Mouse (Mus musculus): ENCODE results near the gene Mex3b. TPM values are rescaled to one million over a fixed set of nuclear protein-coding genes. Genes with fewer than 3 reads are reported as not detected.
A peak's percentile ranks its signal among the peaks of the same experiment; 100 is the strongest.

Gene Mex3b
- total and polyA plus RNA-seq, 3 experiments: 0.59 to 2.5 (median 2.1) TPM

DNA sequence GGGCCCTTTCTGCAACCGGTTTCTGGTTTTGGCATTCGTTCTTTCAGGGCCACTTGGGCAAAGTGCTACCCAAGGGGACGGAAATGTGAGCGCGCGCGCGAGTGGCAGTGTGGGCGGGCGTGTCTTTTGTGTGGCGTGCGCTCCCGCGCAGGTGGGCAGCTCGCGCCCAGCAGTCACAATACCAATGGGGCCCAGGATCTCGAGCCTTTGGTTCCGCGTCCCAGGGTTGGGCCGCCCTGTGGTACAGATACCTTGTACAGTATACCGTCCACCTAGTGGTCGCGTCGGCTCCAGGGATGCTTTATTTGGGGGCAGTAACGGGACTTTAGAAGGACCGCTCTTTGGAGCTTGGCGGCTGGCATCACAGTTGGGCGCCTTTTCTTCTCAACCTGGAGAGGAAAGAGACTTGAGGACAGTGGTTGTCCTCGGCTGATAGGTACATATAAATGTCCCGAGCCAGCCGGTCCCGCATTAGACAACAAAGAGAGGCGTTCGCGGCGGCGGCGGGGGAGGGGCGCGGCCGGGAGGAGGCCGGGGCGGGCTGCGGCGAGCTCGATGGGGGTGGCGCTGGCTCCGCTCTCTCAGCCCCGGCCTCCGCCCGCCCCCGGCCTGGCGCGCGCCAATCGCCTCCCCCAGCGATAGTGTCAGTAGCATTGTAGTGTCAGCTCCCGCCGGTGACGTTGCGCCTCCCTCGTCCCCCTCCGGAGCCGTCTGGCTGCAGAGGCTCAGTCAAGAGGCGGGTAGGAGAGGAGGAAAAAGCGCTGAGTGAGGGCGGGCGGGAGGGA, 455 bp upstream of the Mex3b start:
- H3K27ac ChIP-seq (ENCODE audit: insufficient read depth, low read depth): peak overlapping the region; percentile 8; the same call in 1 of the 2 replicates
- H3K4me1 ChIP-seq (ENCODE audit: control insufficient read depth in 1 of 2, insufficient read depth in 2 of 2): peaks cover 2 to 4% of the 10 kb centered on the region in 2 experiments; a peak in 1 of 4 replicates
- DNase-seq (ENCODE audit: extremely low read depth): peak; percentile 92
- in situ Hi-C loops (cut with MboI; ENCODE audit: low pct_ligation_motif_present, low pct_unique_long_range_greater_than_20kb, low sequenced_read_pairs): no loop called here
- peaks cover 0 to 16% of the 10 kb centered on the region in 2 experiments for H3K36me3 ChIP-seq (replicated peaks in 1 of 2; ENCODE audit: control insufficient read depth in 1 of 2, insufficient read depth in 1 of 2, low read length in 1 of 2)
- H3K27me3 ChIP-seq (replicated peaks): peaks cover 5% of the 10 kb centered on the region
- TF ChIP-seq USF2 (conservative IDR thresholded peaks at IDR 0.05; ENCODE audit: low read depth, low read length) (no peak), CHD2 (IDR thresholded peaks at IDR 0.05; ENCODE audit: low read length) (peak; percentile 52; the same call in 1 of the 2 replicates), UBTF (IDR thresholded peaks at IDR 0.05; ENCODE audit: low read depth, low read length) (0 out of 2 replicates have a peak, but pooled peaks have one; percentile 17), CHD1 (IDR thresholded peaks at IDR 0.05; ENCODE audit: low read depth, low read length) (no peak), SIN3A (IDR thresholded peaks at IDR 0.05; ENCODE audit: low read length) (peak; percentile 0; the same call in 1 of the 2 replicates), IRF4 (IDR thresholded peaks at IDR 0.05; ENCODE audit: low read depth, low read length) (no peak; the same call in 1 of the 2 replicates), CTCF (conservative IDR thresholded peaks at IDR 0.05 in 1 of 2, IDR thresholded peaks at IDR 0.05 in 1 of 2; ENCODE audit: low read depth in 2 of 2, low read length in 2 of 2) (peak in 1 of 2 experiments; percentile 35; a peak in 1 of 4 replicates), MAFK (IDR thresholded peaks at IDR 0.05; ENCODE audit: insufficient replicate concordance, low read length) (no peak), ELF1 (IDR thresholded peaks at IDR 0.05; ENCODE audit: low read depth, low read length) (no peak), MEF2A (IDR thresholded peaks at IDR 0.05; ENCODE audit: borderline replicate concordance, low read depth, low read length) (no peak), MAZ (IDR thresholded peaks at IDR 0.05; ENCODE audit: low read depth, low read length) (peak; percentile 86), MXI1 (IDR thresholded peaks at IDR 0.05; ENCODE audit: low read depth, low read length) (peak; percentile 49), ETS1 (conservative IDR thresholded peaks at IDR 0.05; ENCODE audit: low read depth, low read length) (no peak), TCF12 (IDR thresholded peaks at IDR 0.05; ENCODE audit: low read depth, low read length) (peak; percentile 18; the same call in 1 of the 2 replicates), MYC (IDR thresholded peaks at IDR 0.05; ENCODE audit: low read depth, low read length) (no peak)
- H3K79me2 ChIP-seq (replicated peaks; ENCODE audit: control insufficient read depth, extremely low read depth, insufficient read depth, poor library complexity, severe bottlenecking): no peaks in the 10 kb centered on the region
- peak overlapping the region; percentile 49 for H3K9ac ChIP-seq (ENCODE audit: insufficient read depth, low read depth)
- H3K9me3 ChIP-seq (replicated peaks; ENCODE audit: low read length): peaks cover 14% of the 10 kb centered on the region
- peak overlapping the region; percentile 86 for H3K4me2 ChIP-seq (ENCODE audit: insufficient read depth, low read depth, poor library complexity, severe bottlenecking)
- H3K4me3 ChIP-seq (replicated peaks in 1 of 3; ENCODE audit: low read depth in 2 of 3, low read length in 2 of 3, poor library complexity in 1 of 3): peak overlapping the region; percentile 53 to 77 (median 74)
- dilution Hi-C loops (cut with MboI; ENCODE audit: extremely low pct_ligation_motif_present, extremely low pct_unique_long_range_greater_than_20kb, low sequenced_read_pairs): no loop called here

DNA sequence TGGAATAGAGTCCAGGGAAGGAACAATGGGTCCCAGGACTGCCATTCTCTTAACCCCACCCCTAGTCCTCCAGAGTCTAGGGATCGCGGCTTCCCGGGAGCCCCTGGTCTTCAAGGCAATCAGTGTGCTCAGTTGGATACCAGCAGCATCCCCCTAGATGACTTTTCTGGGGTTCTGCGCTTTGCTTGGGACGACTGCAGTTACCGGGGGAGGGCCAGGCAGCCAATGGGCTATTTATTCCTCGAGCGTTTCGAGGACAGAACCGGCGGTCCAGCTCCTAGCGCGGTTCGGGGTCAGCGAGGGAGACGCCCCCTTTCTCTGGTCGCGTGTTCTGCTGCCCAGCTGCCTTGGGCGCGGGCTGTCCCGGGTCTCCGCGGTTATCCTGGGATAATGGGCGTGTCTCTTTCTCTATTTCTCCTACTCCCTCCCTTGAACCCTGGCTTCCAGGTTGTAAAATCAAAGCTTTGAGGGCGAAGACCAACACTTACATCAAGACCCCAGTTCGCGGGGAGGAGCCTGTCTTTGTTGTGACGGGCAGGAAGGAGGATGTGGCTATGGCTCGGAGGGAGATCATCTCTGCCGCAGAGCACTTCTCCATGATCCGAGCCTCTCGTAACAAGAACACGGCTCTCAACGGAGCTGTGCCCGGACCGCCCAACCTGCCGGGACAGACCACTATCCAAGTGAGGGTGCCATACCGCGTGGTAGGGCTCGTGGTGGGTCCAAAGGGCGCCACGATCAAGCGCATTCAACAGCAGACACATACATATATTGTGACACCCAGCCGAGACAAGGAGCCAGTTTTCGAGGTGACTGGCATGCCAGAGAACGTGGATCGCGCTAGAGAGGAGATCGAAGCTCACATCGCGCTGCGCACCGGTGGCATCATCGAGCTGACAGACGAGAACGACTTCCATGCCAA, 1.4 kb downstream of the Mex3b start:
- in situ Hi-C loops (cut with MboI; ENCODE audit: low pct_ligation_motif_present, low pct_unique_long_range_greater_than_20kb, low sequenced_read_pairs): no loop called here
- DNase-seq (ENCODE audit: extremely low read depth): no peak
- peaks cover 14% of the 10 kb centered on the region for H3K9me3 ChIP-seq (replicated peaks; ENCODE audit: low read length)

More for the DNA sequence above, 1.4 kb downstream of the Mex3b start:
- dilution Hi-C loops (cut with MboI; ENCODE audit: extremely low pct_ligation_motif_present, extremely low pct_unique_long_range_greater_than_20kb, low sequenced_read_pairs): no loop called here
- peak overlapping the region; percentile 86 for H3K4me2 ChIP-seq (ENCODE audit: insufficient read depth, low read depth, poor library complexity, severe bottlenecking)
- H3K79me2 ChIP-seq (replicated peaks; ENCODE audit: control insufficient read depth, extremely low read depth, insufficient read depth, poor library complexity, severe bottlenecking): no peaks in the 10 kb centered on the region
- peaks cover 5% of the 10 kb centered on the region for H3K27me3 ChIP-seq (replicated peaks)
- H3K36me3 ChIP-seq (replicated peaks in 1 of 2; ENCODE audit: control insufficient read depth in 1 of 2, insufficient read depth in 1 of 2, low read length in 1 of 2): peaks cover 0 to 16% of the 10 kb centered on the region in 2 experiments
- H3K27ac ChIP-seq (ENCODE audit: insufficient read depth, low read depth): no peak overlapping the region
- H3K9ac ChIP-seq (ENCODE audit: insufficient read depth, low read depth): no peak overlapping the region
- peak overlapping the region in 1 of 3 experiments; percentile 74 for H3K4me3 ChIP-seq (replicated peaks in 1 of 3; ENCODE audit: low read depth in 2 of 3, low read length in 2 of 3, poor library complexity in 1 of 3)
- TF ChIP-seq CHD2 (IDR thresholded peaks at IDR 0.05; ENCODE audit: low read length) (no peak), ZKSCAN1 (IDR thresholded peaks at IDR 0.05; ENCODE audit: borderline replicate concordance, low read depth, low read length) (no peak), CHD1 (IDR thresholded peaks at IDR 0.05; ENCODE audit: low read depth, low read length) (no peak), E2F4 (IDR thresholded peaks at IDR 0.05; ENCODE audit: insufficient replicate concordance, low read depth, low read length) (no peak), JUND (conservative IDR thresholded peaks at IDR 0.05; ENCODE audit: low read depth, low read length) (no peak), RCOR1 (conservative IDR thresholded peaks at IDR 0.05; ENCODE audit: low read depth, low read length) (no peak), MEF2A (IDR thresholded peaks at IDR 0.05; ENCODE audit: borderline replicate concordance, low read depth, low read length) (no peak)
- H3K4me1 ChIP-seq (ENCODE audit: control insufficient read depth in 1 of 2, insufficient read depth in 2 of 2): peaks cover 2 to 4% of the 10 kb centered on the region in 2 experiments; a peak in 1 of 4 replicates

Data from CH12.LX (cell line).